Mouse (Mus musculus) embryonic fibroblast, embryonic 13.5 days (primary cell): ENCODE data around the gene Aarsd1.
"Not testable (repeated sequence)": the region's sequence is repeated elsewhere in the genome, so short reads cannot be mapped to it uniquely, and the experiment has no call there.

Experiments
- CTCF ChIP-seq: IDR thresholded peaks from 2 replicates; pipeline ENCODE4 v1.5.1; 2011; ENCODE audit warnings: mild to moderate bottlenecking, control low read depth, low read length, moderate library complexity, borderline replicate concordance; ENCODE audit not compliant: insufficient read depth
- POLR2A ChIP-seq: IDR thresholded peaks from 2 replicates; pipeline ENCODE4 v1.6.1; 2011; ENCODE audit warnings: low read depth, mild to moderate bottlenecking, control low read depth, low read length, moderate library complexity

DNA sequence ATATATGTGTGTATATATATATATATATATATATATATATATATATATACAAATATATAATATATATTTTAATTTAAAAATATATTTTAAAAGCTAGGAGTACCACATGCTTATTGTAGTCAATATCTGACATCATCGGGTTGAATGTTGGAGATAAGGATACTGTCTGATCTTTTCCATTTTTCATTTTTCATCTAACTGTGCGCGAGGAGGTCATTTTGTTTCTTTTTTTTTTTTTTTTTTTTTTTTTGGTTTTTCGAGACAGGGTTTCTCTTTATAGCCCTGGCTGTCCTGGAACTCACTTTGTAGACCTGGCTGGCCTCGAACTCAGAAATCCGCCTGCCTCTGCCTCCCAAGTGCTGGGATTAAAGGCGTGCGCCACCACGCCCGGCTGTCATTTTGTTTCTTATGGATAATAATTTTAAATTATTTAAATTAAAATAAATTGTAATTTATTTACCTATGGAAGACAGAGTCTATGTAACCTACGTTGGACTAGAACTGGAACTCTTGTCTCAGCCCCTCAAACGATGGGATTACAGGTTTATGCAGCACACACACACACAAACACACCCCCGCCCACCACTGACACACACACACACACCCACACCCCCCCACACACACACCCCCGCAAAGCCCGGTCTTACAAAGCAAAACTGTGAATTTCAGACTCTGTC, 24.2 kb upstream of the Aarsd1 start:
- TF ChIP-seq CTCF, POLR2A: not testable (repeated sequence)
